Mouse (Mus musculus) urinary bladder, postnatal 4 days (tissue): ENCODE data around the gene Cdca3.

ENCODE experiments used
- DNase-seq, 2 experiments: peaks; one replicate each; pipeline ENCODE4 v3.0.0; 2021 to 2022; ENCODE audit warnings: low spot score in 2 of 2

The Cdca3 gene

GRCm38 (mm10) chr6:124831649-124832048 lies 2.3 kb downstream of the Cdca3 start:
- no peak for DNase-seq

GRCm38 (mm10) chr6:124834512-124835081 lies 5.2 kb downstream of the Cdca3 start:
- no peak for DNase-seq

GRCm38 (mm10) chr6:124835531-124835930 lies 6.2 kb downstream of the Cdca3 start:
- no peak for DNase-seq

DNA sequence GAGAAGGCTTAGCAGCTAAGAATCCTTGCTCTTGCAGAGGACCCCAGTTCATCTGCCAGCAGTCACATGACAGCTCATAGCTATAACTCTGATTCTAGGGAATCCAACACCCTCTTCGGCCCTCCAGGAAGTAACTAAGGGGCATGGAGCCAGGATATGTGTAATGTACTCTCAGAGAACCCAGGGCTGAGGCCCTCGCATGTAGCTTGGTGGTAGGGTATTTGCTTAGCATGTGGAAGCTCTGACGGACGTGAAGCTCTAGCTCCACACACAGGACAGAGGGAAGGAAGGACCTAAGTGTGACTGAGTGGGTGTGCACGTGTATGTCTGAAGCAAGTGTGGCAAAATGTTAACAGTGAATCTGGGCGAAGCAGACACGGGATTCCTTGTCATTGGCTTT lies 7.1 kb downstream of the Cdca3 start:
- no peak for DNase-seq

- DNase-seq, result no peak
Observed at GRCm38 (mm10) chr6:124839805-124840204, 10.5 kb downstream of the Cdca3 start.

DNA sequence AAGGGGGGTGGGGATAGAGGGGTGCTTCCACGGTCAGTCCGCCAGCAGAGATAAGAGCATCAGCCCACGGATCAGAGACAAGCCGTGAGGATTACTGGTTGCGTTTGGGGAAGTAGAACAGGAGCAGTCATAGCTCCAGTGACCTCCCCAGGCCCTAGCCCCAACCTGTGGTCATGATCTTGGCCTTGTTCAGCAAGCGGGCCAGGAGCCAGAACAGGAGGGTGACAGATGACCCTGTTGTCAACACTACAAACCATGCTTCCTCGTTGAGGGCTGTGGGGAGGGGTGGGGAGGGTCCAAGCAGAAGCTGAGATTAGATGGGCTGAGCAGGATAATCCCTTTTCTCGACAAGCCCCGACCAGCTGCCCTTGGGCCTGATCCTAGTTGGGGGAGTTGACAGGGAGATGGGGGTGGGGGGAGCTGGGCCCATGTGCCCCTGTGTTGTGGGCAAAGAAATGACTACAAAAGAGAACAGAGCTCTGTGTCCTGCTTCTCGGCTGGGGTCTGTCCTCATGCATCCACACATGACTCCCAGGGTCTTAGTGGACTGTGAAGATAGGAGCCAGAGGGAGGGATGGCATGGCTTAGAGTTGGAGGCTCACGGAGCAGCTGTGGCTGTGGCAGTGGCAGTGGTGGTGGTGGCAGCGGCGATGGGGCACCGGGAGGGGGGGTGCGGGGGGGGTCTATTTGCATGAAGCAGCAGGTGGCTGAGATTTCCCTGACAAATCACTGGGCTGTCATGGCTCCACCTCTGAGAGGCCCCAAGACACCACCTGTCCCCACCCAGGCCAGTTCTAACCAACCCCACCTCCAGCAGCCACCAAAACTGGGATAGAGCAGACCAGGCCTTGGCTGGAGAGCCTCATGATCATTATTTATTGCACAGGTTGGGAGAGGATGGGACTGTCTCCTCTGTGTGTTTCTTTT lies 11.2 kb downstream of the Cdca3 start, which contains the start of gene Gnb3:
Gnb3 (minus strand) TSS at position 35 of the 927 bp plus-strand sequence.
- no peak for DNase-seq

DNA sequence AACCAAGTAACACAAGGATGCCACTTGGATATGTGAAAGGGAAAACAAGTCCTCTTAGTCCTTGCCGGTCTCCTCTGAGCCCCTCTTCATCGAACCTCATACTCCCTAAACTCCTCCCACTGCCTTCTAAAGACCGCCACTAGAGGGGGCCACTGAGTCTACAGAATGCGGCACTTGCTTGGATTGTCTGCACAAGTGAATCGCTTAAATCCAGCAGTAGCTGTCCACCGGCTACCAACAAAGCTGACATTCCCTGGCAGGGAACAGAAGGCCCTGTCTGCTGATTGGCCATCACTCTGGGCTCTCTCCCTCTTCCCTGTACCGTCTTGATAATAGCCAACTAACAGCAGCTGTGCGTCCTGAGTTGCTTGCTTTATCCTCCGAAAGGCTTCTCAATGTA lies 18.0 kb downstream of the Cdca3 start:
- DNase-seq, result peak; percentile 83 to 91

- DNase-seq, result no peak
Observed at GRCm38 (mm10) chr6:124850535-124850934, 21.2 kb downstream of the Cdca3 start.

DNA sequence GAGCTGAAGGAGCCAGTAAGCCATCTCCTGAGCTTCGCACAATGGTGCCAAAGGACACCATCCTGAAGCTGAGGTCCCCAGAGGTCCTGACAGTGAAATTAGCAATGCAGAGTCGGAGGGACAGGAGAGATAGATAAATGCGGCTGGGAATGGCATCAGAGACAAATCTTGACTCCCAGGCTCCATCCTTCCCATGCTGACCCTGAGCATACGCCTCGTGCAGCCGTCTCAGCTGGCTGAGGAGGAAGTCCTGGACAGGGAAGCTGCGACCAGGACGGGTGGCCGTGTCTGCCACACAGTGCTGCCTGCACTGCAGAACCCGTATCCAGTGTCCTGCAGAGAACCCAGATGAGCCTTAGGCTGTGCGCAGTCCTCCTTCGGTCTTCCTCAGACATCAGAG lies 25.3 kb downstream of the Cdca3 start:
- no peak for DNase-seq

DNA sequence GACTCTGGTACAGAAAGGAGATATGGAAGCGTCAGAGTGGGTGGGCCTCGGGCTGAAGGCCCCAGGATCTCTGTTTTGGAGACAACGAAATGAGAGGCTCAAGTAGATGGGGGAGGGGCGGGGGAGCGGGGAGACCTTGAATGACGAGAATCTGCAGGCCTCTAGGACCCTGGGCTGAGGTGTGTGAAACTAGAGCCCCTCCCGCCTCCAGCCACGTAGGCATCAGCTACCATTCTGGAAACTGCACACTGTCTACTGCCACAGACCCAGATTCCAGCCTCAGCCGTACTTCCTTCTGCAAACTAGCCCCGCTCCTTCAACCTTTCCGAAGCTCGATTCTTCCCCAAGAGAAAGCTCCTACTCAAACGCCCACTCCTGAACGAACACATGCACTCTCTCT lies 27.0 kb downstream of the Cdca3 start:
- no peak for DNase-seq

DNA sequence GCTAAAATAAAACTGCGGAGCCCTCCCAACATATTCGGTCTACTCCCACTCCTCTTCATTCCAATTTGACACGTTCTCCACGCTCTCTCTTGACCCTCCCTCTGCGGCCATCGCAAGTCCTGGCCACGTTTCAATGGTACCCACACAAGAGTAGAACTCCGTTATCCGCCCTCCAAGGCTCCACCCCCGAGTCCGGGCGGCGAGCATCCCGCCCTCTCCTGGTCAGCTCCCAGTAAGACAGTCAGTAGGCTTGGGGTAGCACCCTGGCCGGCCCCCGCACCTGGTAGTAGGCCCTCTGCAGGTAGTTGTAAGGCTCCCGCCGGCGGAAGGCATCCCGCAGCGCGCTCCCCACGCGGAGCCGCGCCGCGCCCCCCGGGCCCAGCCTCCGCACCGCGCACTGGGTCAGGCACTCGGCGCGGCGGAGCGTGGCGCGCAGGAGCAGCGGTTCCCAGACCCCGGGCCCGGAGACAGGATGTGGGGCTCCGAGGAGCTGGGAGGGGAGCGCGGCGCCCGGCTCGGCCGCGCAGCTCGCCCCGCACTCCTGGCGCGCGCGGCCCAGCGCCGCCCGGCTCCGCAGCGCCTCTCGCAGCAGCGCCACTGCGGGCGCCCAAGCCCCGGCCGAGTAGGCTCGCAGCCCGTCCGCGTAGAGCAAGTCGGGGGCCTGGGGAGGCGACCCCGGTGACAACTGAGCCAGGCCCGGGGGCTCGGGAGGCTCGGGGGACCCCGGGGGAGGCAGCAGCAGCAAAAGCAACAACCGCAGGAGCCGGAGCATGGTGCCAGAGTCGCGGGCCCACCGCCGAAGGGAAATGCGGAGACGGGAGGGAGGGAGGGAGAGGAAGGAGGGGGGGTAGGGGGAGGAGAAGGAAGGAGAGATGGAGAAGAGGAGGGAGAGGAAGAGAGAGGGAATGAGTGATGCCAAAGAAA lies 27.8 kb downstream of the Cdca3 start, which contains the start of gene P3h3:
P3h3 (minus strand) TSS at position 837 of the 924 bp plus-strand sequence.
- peak; percentile 83 to 89 for DNase-seq

GRCm38 (mm10) chr6:124857840-124858530 lies 28.6 kb downstream of the Cdca3 start:
- no peak for DNase-seq

GRCm38 (mm10) chr6:124858561-124859318 lies 29.4 kb downstream of the Cdca3 start:
- no peak for DNase-seq

DNA sequence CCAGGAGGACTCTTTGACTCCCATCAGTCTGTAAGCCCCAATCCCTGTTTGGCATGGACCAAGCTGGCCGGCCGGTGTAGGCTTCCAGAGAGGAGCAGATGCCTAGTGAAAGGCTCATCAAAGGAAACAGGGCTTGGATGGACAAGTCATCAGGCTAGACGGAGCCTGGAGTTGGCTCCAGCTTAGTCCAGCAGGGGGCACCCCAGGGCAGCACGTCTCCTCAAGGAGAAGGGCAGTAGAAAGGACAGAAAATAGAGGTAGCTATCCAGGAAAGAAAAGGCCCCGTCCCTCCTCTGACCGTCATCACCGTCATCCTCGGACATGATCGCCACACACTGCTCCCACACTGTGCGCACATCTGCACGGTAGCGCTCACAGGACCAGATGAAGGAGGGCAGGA lies 30.4 kb downstream of the Cdca3 start:
- peak; percentile 76 to 90 for DNase-seq

DNA sequence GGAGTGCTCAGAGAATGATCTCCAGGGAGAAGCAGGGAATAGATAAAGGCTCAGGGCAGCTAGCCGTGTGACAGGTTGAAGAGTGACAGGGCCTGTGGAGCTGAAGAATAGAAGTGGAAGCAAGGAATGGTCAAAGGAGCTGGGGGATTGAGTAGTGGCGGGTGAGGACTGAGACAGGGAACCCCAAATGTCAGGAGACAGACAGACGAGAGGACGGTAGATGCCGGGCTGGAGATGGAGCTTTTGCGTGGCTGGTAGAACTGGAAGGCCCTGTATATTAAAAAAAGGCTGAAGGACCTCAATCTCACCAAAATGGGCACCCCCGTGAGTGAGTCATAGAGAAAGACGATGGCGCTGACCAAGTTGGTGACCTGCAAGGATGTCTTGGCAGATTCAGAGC lies 31.2 kb downstream of the Cdca3 start:
- DNase-seq, result no peak

- DNase-seq, result no peak
Observed at GRCm38 (mm10) chr6:124861266-124861665, 31.9 kb downstream of the Cdca3 start.

DNA sequence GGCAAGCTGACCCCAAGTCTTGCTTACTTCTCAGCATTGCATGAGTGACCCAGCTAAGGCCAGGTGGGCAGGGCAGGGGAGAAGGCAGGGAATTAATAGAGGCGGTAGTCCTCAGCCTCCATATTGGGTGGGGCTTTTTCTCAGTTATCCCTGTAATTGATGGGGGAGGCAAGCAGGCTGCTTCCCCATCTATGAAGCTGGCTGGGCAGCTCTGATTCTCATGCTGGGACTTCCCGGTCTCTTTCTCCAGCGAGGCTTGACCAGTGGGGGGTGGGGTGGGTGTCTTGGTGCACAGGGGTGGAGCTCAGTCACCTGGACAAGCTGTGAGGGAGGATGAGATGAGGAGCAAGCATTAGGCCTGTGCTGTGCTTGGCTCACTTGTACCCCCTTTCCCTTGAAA lies 32.5 kb downstream of the Cdca3 start:
- DNase-seq, result no peak

DNA sequence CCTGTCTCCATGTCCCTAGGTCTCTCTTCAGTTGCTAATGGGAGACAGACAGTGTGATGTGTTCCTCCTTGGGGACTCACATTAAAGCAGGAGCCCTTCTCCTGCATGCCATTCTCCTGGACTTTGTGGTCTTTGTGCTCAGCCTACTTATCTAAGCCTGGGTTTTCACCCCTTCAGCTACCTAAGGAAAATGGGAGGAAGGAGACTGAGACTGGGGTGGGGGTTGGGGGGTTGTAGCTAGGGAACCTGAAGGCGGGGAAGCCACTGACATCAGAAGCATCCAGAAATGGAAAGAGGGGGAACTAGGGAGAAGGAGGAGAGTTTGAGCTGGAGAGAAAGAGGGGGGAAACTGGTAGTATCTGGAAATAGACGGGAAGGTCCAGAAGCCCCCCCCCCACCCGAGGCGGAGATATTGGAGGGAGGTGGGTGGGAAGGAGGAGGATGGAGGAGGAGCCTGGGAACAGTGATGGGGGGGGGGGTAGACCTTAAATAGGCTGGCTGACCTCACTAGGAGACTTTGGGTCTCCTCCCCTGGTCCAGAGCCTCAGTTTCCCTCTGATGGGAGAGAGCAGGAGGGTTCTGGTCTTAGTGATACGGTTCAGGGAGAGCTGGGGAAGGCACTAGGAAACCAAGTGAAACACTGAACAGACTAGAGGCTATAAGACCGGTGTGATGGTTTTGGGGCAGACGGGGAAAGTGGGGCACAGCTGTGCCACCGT lies 33.2 kb downstream of the Cdca3 start:
- no peak for DNase-seq

- DNase-seq, result no peak
Observed at GRCm38 (mm10) chr6:124863125-124863657, 33.8 kb downstream of the Cdca3 start.
